In the genomic region with DNA sequence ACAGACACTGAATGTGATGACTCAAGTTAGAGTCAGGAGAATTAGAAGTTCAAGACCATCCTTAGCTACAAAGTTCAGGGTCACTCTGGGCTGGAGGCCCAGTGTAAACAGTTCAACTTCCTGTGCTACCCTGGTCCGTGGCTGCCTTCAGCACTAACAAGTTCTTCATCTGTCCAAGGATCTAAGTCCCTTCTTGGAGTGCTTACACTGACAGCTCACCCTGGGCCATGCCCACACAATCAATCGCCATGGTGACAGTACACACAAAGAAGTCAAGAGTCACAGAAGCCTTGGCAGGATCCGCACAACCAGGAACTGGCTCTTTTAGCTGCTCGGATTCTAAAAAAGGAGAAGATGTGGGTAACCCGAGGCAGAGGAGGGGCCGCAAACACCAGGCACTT, we compare ENCODE assay signal across 7 mouse cellular contexts. TPM values are rescaled to one million over a fixed set of nuclear protein-coding genes. Genes with fewer than 3 reads are reported as not detected.
DNase-seq lines count a peak whose midpoint lies in the region; ATAC-seq lines count a peak whose summit lies in the region.

No protein-coding gene starts in this region.

- H3K27me3 ChIP-seq in heart, embryonic 16.5 days (ENCODE audit: control insufficient read depth, insufficient read depth, low read length), result no peaks in the 10 kb centered on the region
- no peaks in the 10 kb centered on the region for H3K27me3 ChIP-seq in lung, embryonic 16.5 days (ENCODE audit: control insufficient read depth, insufficient read depth, low read depth, low read length)

- H3K36me3 ChIP-seq in heart, embryonic 16.5 days (ENCODE audit: control insufficient read depth, insufficient read depth), result peaks cover 8% of the 10 kb centered on the region; the same call in 1 of the 2 replicates
- no peaks in the 10 kb centered on the region for H3K36me3 ChIP-seq in lung, embryonic 16.5 days (ENCODE audit: control insufficient read depth, insufficient read depth, low read length)

- H3K9ac ChIP-seq in heart, embryonic 16.5 days (ENCODE audit: low read length), result peak overlapping the region; percentile 27; the same call in 1 of the 2 replicates
- H3K9ac ChIP-seq in lung, embryonic 16.5 days (ENCODE audit: low read length), result no peak overlapping the region; the same call in 1 of the 2 replicates

- H3K4me2 ChIP-seq in heart, embryonic 16.5 days (ENCODE audit: low read depth, low read length), result no peak overlapping the region
- H3K4me2 ChIP-seq in lung, embryonic 16.5 days (ENCODE audit: low read depth, low read length), result peak overlapping the region; percentile 45

- no peak for ATAC-seq in heart, embryonic 16.5 days (replicated peaks; ENCODE audit: extremely low read depth, insufficient read depth, low FRiP score)
- ATAC-seq in lung, embryonic 16.5 days (ENCODE audit: low read depth), result peak; percentile 51

- WGBS in heart, embryonic 16.5 days, result 31% methylated on average over 6 of the region's 6 CpGs
- WGBS in lung, embryonic 16.5 days, result 10% methylated on average over 6 of the region's 6 CpGs

- peak overlapping the region; percentile 43 for H3K27ac ChIP-seq in heart, embryonic 16.5 days (ENCODE audit: low read length)
- H3K27ac ChIP-seq in lung, embryonic 16.5 days (ENCODE audit: low read length), result peak overlapping the region; percentile 98

- no peaks in the 10 kb centered on the region for H3K9me3 ChIP-seq in heart, embryonic 16.5 days (replicated peaks; ENCODE audit: control insufficient read depth, low read length)
- H3K9me3 ChIP-seq in lung, embryonic 16.5 days (ENCODE audit: control insufficient read depth, low read length), result no peaks in the 10 kb centered on the region

- no peak overlapping the region for H3K4me3 ChIP-seq in heart, embryonic 16.5 days (ENCODE audit: low read length)
- no peak overlapping the region for H3K4me3 ChIP-seq in lung, embryonic 16.5 days (ENCODE audit: low read length)

- peak; percentile 53 for DNase-seq in urinary bladder, postnatal 14 days (ENCODE audit: low spot score)
- no peak for DNase-seq in urinary bladder, postnatal 25 days (ENCODE audit: low spot score)
- no peak for DNase-seq in frontal cortex, postnatal 10 days (ENCODE audit: low spot score in 2 of 2)
- no peak for DNase-seq in layer of hippocampus, postnatal 25 days (ENCODE audit: extremely low spot score in 1 of 2, low spot score in 1 of 2)
- no peak for DNase-seq in frontal cortex, adult 2 months (ENCODE audit: extremely low spot score in 1 of 2, low spot score in 1 of 2)

- H3K4me1 ChIP-seq in heart, embryonic 16.5 days (ENCODE audit: control insufficient read depth, insufficient read depth, low read length), result peaks cover 84% of the 10 kb centered on the region
- H3K4me1 ChIP-seq in lung, embryonic 16.5 days (replicated peaks; ENCODE audit: control insufficient read depth, insufficient read depth, low read length), result peaks cover 68% of the 10 kb centered on the region

RNA-seq across cellular contexts. Expression of a gene that starts 44.6 kb away (rescaled TPM):
- polyA plus RNA-seq in heart, embryonic 16.5 days (2015; fragmentation: Nextera tagmentation; extraction: Ambion mirVana), result 7.6 and 9.2 TPM in 2 replicates
- polyA plus RNA-seq in lung, embryonic 16.5 days (2015; fragmentation: Nextera tagmentation; extraction: Ambion mirVana), result 12.4 and 16.1 TPM in 2 replicates
- 10 to 100 TPM; 16.1 to 18.8 TPM for total RNA-seq in layer of hippocampus, postnatal 25 days (2021)
- 16.0 and 20.0 TPM in 2 replicates for polyA plus RNA-seq in frontal cortex, adult 2 months (2012; rRNA removed)
